Mouse (Mus musculus) heart, postnatal 10 days (tissue): ENCODE measurements around the gene F5. TPM values are rescaled to one million over a fixed set of nuclear protein-coding genes. Genes with fewer than 3 reads are reported as not detected.
A peak's percentile ranks its signal among the peaks of the same experiment; 100 is the strongest.
"Not testable (repeated sequence)": the region's sequence is repeated elsewhere in the genome, so short reads cannot be mapped to it uniquely, and the experiment has no call there.

ENCODE experiments used
- DNase-seq, 2 experiments: peaks; one replicate each; pipeline ENCODE4 v3.0.0; 2021
- intact Hi-C: fragments of 180-260 bp; cut with DNase I; formaldehyde crosslinking; loops from one replicate; pipeline ENCODE4 v1.15.1; 2025
- total RNA-seq, 2 experiments: library from RNA; stranded (reverse); gene quantifications; 2 replicates each; pipeline ENCODE4 v1.2.3; 2021

F5 gene
- total RNA-seq, 2 experiments from 2014 or later = 0.60 to 1.1 TPM

DNA sequence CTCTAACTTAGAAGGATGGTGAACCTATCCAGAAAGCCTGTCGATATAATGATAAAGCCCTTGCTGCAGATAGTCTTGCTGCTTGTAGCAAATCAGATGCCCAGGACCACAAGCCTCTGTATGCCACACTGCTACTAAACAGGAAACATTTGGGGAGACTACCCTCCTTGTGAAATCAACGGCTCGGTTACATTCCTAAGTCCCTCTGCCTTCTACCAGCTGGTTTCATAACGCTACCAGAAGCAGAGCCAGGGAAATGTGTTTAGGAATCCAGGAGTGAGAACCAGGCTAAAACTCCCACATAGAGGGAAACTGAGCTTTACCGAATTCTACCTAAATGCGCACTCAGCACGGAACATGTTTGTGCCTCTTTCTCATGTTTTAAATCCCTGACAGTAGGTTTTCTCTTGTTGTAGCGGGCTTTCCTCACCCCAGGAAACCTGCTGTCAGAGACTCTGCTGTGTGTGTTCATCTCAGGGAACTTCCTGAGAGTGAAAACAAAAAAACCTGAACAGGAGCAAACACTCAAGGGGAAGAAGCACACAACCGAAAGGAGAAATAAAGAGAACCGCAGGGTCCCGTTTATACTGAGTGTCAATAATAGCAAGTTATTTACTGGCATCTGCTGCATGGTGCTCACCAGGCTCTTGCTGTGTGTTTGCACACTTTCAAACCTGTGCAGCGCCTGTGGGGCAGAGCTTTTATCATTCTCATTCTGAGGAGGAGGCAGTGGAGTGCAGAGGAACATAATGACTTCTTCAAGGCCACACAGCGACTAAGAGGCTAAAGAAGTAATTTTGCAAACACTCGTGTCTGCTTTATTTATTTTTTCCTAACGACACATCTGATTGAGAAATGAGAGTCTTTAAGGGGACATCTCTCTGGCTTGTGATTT lies 66.4 kb downstream of the F5 start:
- intact Hi-C loops = no loop called here
- DNase-seq = peak in 1 of 2 experiments; percentile 3

DNA sequence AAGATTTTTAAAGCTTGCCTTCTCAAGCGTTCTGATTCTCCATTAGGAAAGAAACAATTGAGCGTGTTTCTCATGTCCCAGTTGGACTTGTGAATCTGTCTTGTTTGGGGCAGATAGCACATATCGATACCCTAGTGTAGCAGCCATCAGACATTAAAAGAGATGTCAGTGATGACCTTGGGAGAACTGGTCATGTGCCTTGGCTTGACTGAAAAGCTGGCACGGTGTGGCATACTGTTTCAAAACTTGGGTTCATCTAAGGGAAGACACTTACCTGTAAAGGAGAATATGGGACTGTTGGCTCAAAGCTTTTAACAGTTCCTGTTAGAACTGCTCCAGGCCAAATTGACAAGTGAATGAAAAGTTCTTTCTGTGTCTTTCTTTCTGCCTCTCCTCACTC lies 68.6 kb downstream of the F5 start:
- no peak for DNase-seq
- intact Hi-C loops = no loop called here

DNA sequence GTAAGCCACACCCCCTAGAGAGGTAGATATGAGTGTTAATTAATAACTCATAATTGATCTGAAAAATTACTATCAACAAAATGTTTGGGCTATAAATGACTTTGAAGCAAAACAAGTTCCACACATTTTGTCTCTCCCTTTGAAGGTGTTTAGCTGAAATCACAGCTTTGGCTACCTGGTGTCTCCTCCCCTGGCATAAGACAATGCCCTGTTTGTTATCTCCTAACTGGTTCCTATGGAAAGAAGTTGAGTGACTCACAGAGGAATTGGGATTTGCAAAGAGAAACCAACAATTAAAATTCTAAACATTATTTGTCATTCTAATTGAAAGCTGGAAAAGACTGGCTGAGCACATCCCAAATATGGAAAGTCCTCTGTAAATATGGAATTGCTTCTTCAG lies 71.5 kb downstream of the F5 start:
- intact Hi-C loops = no loop called here
- no peak for DNase-seq

DNA sequence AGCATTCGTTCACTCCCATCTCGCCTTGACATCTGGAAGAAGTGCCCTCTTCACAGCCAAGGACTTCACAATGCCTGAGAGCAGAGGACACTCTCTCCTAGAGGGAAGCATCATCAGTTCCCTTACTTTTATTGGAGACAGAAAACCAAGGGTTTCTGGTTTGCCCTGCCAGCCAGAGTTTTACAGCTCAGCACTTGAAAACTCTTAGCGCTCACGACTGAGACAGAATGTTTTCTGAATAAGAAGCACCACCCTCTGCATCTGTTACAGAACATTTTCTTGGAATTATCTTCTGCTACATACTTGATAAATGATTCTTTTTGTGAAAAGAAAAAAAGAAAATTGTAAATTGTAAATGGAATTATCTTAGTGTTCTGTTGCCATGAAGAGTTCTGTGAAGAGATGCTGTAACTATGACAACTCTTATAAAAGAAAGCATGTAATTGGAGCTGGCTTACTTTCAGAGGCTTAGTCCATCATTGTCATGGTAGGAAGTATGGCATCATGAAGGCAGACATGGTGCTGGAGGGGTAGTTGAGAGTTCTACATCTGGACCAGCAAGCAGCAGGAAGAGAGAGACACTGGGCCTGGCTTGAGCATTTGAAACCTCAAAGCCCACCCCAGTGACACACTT lies 80.4 kb downstream of the F5 start:
- DNase-seq, intact Hi-C loops: not testable (repeated sequence)

DNA sequence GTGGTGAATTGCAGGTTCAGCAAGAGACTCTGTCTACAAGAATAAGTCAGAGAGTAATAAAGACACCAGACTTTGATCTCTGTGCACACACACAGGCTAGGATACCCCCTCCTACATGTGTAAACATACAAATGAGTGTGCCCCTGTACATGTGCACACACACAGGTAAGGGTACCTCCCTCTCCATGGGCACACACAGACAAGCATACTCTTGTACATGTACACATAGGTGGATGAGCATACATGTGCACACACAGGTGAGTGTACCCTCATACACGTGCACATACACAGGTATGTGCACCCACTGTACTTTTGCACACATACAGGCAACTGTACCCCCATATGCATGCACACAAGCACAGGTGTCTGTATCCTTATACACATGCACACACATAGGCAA lies 81.8 kb downstream of the F5 start:
- intact Hi-C loops = no loop called here
- no peak for DNase-seq

DNA sequence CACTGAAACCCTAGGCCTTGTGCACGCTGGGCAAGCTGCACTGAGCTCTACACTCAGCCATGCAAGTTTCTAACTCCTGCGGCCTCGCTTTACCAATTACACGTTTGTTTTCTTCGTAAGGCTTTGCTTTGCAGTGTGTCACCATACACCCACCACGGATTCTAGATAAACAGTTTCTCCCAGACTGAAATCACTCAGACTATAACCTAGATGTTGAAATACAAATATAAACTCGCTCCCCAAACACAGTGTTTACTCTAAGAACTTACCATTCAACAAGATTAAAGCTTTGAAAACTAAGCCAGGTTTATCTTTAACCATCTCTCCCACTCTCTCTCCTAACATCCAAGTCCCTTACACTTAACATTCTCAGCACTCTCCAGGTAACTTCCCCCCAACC lies 83.4 kb downstream of the F5 start:
- DNase-seq = no peak
- intact Hi-C loops = no loop called here

DNA sequence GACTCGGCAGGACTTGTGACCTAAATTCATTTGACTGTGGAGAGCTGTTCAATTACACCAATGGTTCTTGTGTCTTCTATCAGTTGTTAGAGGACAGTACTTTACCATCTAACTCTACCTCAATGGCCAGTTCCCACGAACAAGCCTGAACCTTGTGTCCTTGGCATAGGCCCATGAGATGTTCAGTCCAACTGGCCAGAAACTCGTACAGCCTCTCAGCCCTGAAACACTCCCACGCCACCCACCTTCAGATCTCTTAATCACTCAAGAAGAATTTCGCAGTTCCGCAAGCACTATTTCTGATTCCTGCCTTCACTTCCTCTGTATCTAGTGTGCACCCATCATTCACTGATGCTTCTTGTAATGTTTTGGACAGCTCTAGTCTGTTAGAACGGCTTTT lies 84.4 kb downstream of the F5 start:
- DNase-seq = no peak
- intact Hi-C loops = no loop called here

DNA sequence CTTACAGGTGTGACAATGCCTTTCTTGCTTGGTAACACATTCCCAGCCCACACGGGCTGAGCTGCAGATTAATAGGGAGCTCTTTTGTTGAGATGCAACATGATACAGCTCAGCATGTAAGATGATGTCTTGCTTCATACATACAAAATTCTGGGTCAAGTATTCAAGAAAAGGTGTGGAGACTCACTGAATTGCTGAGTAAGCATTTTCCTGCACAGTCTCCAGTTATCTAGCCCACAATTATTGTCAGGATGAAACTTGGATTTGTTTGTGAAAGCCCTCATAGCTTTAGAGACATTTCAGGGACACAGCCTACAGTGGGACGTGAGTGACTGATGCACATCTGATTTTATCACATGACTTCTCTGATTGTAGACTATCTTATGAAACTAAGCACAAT lies 89.9 kb downstream of the F5 start:
- intact Hi-C loops = no loop called here
- no peak for DNase-seq

DNA sequence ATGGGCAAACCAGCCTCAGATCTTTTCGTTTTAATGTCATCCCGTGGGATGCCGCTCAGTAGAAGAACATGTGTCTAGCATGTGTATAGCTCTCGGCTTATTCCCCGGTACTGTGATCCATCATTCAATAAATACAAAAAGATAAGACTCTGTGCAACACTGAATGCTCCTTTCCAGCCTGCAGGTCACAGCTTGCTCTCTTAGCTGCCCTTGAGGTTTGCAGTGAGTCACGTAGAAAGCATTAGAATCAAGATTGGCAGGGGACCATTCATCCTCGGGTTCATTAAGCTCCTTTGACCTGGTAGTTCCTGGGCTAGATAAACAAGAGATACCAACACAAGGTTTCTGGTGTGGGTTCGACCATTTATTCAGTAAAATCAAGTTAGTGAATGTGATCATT lies 91.2 kb downstream of the F5 start:
- intact Hi-C loops = no loop called here
- DNase-seq = no peak

DNA sequence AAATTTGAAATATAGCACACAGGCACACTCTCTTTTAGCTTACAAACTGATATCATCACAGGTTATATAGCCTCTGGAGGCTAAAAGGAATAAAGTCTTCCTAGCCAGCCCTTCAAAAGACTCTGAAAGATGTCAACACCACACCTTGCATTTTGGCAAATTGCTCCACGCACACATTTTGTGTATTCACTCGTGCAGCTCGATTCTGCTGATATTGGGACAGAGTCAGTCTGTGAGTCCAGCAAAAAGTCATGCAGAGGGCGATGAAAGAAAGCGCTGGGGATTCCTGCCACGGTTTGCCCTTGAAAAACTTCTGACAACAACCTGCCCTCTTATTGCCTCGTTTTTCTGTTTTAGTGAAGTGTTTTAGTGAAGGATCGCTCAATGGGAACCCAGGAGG lies 95.8 kb downstream of the F5 start:
- intact Hi-C loops = loop anchor here (5.0 kb wide), 1 partner anchor 60 kb away; the partner anchor contains the start of gene Blzf1
- DNase-seq = no peak

DNA sequence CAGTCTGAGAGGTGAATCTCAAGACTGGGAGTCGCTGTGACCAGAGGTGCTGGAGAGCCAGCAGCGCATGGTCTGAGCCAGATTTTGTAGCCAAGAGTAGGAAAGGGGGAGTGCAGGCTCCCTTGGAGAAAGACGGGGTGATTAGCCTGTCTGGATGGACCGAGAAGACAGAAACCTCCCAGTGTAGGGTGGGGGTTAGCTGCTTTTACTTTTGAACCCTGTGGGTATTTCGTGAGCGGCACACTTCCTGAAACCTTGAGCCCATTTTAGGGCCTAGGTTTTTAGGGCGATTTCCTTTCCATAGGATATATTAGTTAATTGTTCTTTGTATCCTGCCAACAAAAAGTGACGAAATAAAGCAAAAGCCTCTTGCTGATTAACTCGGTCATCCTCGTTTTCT lies 96.3 kb downstream of the F5 start:
- intact Hi-C loops = loop anchor here (5.0 kb wide), 1 partner anchor 59 kb away; the partner anchor contains the start of gene Blzf1
- peak; percentile 42 to 47 for DNase-seq

DNA sequence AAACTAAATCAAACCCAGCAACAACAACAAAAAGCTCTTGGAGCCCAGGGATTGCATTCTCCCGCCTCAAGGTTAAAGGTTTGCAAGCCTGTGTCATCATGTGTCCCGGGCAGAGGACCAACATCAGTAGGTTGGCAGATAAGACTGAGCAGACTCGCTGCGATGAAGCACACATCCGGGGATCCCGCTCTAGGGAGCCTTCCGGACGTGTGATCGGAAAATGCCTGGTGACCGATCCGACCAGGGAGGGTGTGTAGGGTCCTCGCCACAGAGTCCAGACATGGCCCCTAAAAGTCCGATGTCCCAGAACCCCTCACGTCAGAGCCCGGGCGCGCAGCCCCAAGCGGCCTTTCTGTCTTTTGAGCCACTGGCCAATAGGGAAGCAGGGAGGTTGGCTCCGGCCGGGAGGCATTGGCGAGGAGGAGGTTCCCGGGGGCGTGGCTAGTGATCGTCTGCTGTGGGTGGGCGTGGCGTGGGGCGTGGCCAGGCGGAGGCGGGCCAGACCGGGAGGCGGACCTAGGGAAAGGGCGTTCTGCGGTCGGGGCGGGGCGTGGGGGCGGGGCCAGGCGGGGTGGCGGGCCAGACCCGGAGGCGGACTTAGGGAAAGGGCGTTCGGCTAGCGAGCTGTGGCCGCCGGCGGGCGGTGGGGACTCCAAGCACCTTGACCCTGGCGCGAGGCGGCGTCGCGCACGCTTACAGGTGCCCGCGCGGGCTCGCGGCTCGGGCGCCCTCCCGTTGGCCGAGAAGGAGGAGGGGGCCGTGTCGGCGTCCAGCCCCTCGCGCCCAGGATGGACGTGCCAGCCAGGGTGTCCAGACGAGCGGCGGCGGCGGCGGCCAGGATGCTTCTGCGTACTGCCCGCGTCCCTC lies 97.1 kb downstream of the F5 start, which contains the start of gene Slc19a2:
TSS of gene Slc19a2 (plus strand) at position 582 of the 867 bp plus-strand sequence.
- DNase-seq = peak; percentile 98 to 99
- intact Hi-C loops = loop anchor here (5.0 kb wide), 1 partner anchor 59 kb away; the partner anchor contains the start of gene Blzf1

DNA sequence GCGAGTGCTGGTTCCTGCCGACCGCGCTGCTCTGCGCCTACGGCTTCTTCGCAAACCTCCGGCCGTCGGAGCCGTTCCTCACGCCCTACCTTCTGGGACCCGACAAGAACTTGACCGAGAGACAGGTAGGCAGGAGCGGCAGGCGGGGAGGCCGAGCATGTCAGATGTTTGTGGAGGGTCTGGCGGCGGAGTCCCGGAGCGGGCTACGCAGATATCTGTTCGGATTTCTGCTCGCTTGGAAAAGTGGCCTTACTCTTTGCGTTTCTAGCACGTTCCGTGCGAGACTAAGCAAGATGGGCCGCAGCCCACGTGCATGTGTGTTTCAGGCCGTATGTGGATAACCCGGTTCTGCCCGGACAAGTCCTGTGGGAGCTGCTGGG lies 97.7 kb downstream of the F5 start:
- intact Hi-C loops = loop anchor here (5.0 kb wide), 1 partner anchor 58 kb away; the partner anchor contains the start of gene Blzf1

DNA sequence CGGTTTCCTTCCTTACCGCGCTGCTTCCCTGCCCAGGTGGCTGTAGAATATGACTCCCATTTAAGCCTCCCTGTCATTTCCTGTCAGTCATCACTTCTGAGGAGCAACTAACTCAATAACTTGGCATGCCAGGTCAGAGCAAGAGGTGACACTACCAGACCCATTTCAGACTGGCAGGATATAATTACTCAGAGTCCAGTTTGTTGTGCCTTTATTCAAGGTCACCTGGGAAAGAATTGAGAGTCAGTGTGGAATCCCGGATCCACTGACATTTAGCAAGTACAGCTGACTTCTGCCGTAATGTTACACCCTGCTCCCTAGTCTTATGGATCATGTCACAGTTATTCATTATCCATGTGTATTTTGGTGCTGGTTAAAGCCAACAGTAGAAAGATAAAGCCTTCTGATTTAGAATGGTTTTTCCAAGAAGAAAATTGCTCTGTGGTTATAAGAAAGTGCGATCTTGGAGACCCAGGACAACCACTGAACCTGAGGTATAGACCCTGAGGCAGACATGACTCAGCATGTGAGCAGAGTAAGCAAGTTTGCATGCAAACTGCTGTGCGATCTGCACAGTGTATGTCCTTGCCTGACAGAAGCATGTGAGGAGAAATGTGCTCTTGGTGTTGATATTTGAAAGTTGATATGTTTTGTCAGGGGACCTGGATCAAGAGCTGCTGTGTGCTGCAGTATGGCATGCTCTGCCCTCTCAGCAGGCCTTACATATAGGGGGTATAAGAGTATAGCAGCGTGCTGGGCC lies 98.9 kb downstream of the F5 start:
- intact Hi-C loops = no loop called here
- peak in 1 of 2 experiments; percentile 7 for DNase-seq

More for the DNA sequence above, 97.7 kb downstream of the F5 start:
- no peak for DNase-seq

DNA sequence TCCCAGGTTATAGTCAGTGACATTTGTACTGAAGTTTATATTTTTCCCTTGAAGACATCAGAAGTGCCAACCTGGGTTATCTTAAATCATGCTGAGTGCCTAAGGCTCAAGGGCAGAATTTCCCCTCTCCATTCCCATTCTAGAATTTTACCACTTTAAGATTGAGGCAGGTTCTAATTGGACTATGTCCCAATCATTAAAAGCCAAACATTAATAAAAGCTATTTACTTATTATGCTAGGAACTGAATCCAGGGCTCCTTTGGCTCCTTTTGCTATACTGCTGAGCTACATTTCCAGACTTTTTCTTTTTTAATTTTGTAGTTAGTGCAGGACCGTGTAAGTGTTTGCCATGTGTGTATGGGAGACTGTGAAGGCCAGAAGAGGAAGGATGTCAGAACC lies 99.8 kb downstream of the F5 start:
- DNase-seq = no peak
- intact Hi-C loops = no loop called here

DNA sequence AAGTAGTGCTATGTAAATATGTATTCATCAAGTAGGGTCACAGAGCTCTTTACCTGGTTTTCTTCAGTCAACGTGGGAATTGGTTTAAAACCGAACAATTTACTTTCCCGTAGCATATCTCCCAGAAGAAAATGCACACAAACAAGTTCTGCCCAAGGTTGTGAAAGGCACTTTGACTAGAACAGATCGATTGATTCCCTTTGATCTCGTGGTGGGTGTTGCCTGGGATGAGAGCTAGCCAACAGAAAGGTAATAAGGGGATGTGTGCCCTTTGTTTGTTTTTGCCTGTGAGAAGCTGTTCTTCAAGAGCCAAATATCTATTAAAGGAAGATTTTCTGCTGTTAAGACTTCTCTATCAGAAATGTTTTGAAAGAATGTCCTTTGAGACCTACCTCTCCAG lies 100.9 kb downstream of the F5 start:
- no peak for DNase-seq
- intact Hi-C loops = no loop called here

DNA sequence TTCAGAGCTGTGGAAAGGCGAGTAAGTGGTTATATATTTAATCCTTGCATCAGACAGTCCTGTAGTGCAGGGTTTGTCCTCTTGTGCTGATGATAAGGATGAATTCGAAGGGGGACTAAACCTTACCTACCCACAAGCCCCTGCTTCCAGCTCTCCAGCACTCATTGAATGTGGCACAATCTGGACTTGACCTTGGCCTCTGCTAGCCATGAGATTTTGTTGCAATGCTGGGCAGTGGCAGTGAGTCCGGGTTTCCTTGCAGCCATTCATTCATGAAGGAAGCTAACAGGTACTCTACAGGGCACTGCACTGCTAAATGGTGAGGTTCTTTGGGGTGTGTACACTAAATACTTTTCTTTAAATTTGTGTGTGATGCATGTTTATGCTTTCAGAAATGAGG lies 103.2 kb downstream of the F5 start:
- intact Hi-C loops = no loop called here
- no peak for DNase-seq

DNA sequence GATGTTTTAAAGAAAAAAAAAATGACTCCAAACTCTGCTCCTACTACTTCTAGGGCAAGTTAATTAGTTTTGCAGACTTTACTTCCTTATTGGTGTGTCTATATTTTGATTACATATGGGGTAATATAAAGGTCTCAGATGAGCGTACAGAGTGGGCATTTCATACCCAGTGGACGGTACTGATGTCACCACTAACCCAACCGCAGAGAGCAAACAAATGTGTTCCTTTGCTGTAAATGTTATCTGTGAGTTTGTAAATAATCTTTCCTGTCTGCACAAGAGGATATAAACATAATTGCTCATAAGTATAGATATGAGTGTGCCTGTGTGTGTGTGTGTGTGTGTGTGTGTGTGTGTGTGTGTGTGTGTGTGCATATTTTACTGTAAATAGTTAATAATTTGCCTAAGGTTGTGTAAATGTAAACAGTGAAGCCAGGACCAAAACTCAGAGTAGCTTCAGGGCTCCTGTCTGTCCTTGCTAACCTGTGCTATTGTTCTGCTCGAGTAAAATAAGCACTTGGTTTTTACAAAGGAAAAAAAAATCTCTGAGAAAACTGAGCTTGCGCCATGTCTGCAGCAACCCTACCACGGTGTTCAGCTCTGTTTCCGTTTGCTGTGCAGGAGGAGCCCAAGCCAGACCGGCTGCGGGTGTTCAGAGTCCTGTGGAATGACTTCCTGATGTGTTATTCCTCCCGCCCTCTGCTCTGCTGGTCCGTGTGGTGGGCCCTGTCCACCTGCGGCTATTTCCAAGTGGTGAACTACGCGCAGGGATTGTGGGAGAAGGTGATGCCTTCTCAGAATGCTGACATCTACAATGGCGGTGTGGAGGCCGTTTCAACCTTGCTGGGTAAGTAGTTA lies 108.8 kb downstream of the F5 start:
- intact Hi-C loops = no loop called here
- no peak for DNase-seq

DNA sequence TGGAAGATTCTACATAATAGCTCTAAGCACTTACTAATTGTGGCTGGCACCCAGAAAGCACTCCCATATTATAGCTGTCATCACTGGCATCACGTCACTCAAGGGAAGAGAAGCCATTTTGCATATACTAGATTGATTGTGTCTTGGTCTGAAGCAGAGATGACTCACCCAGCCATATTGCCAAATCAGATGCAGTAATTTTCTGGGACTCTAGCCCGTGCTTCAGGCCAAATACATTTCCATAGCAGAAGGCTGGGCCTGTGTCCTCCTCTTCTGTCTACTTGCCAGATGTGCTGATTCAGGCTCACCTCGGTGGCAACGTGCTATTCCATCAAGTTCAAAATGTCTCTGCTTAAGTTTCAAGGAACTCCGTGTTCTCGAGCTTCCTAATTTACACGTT lies 109.9 kb downstream of the F5 start:
- peak; percentile 44 to 47 for DNase-seq
- intact Hi-C loops = no loop called here
